Mouse (Mus musculus) ES-Bruce4 (cell line): ENCODE results near the gene Cfap61. TPM values are rescaled to one million over a fixed set of nuclear protein-coding genes. Genes with fewer than 3 reads are reported as not detected.

ENCODE experiments used
- H3K27ac ChIP-seq: 2 replicates; pipeline ENCODE4 v1.5.1; 2012; ENCODE audit warnings: low read length, inconsistent platforms; ENCODE audit not compliant: insufficient read depth
- H3K27me3 ChIP-seq: 2 replicates; pipeline ENCODE4 v1.6.1; 2012; ENCODE audit warnings: mild to moderate bottlenecking, low read length, inconsistent platforms; ENCODE audit not compliant: control insufficient read depth, poor library complexity, insufficient read depth, severe bottlenecking
- H3K36me3 ChIP-seq: 2 replicates; pipeline ENCODE4 v1.6.1; 2012; ENCODE audit warnings: inconsistent platforms, mild to moderate bottlenecking, low read length, moderate library complexity; ENCODE audit not compliant: control insufficient read depth, poor library complexity, insufficient read depth, severe bottlenecking
- H3K4me1 ChIP-seq: one replicate; pipeline ENCODE4 v1.8.1; 2011; ENCODE audit warnings: low read length; ENCODE audit not compliant: control insufficient read depth, insufficient read depth
- H3K4me3 ChIP-seq: 2 replicates; pipeline ENCODE4 v1.5.1; 2011; ENCODE audit warnings: low read depth, mild to moderate bottlenecking, low read length
- H3K9ac ChIP-seq: 2 replicates; pipeline ENCODE4 v1.6.1; 2012; ENCODE audit warnings: low read depth, mild to moderate bottlenecking, inconsistent platforms; ENCODE audit not compliant: poor library complexity, severe bottlenecking
- H3K9me3 ChIP-seq: replicated peaks from 2 replicates; pipeline ENCODE4 v1.6.1; 2012; ENCODE audit warnings: mild to moderate bottlenecking, low read length, inconsistent platforms; ENCODE audit not compliant: control insufficient read depth, poor library complexity, insufficient read depth, severe bottlenecking
- CTCF ChIP-seq: IDR thresholded peaks from one replicate; pipeline ENCODE4 v1.8.1; 2011; ENCODE audit warnings: low read depth, low read length
- EP300 ChIP-seq: IDR thresholded peaks from 2 replicates; pipeline ENCODE4 v1.6.1; 2011; ENCODE audit warnings: low read depth, low read length; ENCODE audit not compliant: insufficient read depth
- POLR2A ChIP-seq: IDR thresholded peaks from one replicate; pipeline ENCODE4 v1.8.1; 2011; ENCODE audit warnings: low read length; ENCODE audit not compliant: insufficient read depth
- polyA plus RNA-seq: library from polyadenylated mRNA; stranded (reverse); fragments of >200 nt; gene quantifications from 2 replicates; pipeline ENCODE4 v1.2.4, GENCODE M21; 2011; ENCODE audit warnings: low read depth; ENCODE audit not compliant: missing spikeins, insufficient read depth, insufficient read length

The Cfap61 gene
- polyA plus RNA-seq, 1 experiment = 2.4 TPM

DNA sequence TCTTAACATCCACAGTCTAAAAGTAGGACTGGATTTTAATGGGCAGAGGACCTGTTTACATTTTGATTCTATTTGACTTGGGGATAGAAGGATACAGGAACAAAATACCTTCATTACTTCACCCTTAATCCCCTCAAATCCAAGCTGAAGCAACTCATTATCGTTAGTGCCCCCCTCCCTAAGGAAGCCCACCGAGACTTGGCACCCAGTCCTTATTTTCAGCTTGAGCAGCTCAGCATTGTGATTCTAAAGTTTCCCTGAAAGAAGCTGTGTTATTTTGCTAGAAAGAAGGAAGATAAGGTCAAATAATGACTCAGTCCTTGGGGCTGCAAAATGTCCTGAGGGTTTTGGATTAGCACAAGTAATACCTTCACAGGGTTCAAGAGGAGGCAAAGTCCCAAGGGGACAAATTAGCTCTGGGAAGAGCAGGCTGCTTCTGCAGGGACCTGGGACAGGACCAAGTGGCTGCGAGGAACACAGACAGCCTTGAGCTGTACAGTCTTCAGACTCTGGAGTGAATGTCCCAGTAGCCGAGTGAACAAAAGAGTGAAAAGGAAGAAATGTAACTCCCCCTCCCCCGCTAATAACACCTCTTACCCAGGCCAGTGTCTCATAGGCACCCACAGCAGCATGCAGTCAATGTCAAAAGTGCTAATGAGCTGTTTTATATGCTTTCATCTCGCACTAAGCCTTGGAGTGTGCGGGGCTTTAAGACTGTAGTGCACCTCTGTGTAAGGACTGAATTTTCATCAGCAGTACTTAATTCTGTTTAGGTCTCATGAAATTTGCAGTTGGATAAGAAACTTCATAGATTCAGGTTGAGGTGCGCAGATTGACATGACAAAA, 81.0 kb downstream of the Cfap61 start:
- no peak for TF ChIP-seq EP300
- TF ChIP-seq POLR2A = no peak
- no peak for TF ChIP-seq CTCF
- no peaks in the 10 kb centered on the region for H3K27me3 ChIP-seq
- no peak overlapping the region for H3K27ac ChIP-seq
- no peaks in the 10 kb centered on the region for H3K4me1 ChIP-seq
- H3K36me3 ChIP-seq = no peaks in the 10 kb centered on the region
- no peak overlapping the region for H3K9ac ChIP-seq
- H3K9me3 ChIP-seq = no peaks in the 10 kb centered on the region
- no peak overlapping the region for H3K4me3 ChIP-seq

DNA sequence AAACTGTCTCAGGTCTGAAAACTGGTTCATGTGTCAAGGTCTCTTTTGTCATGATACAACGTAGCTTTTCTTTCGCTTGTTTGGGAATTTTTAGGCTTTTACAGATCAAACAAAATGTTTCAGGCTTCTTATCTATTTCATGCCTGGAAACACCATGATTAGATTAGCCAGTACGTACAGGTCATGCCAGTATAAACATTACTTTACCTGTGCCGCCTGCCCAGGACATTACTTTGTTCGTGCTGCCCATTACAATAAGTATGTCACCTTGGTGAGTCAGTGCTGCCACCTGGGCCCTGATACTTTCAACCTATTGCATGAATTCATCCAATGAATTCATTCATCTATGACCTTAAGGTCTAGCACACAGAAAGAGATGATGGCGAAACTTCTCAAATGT, 88.3 kb downstream of the Cfap61 start:
- no peak overlapping the region for H3K9ac ChIP-seq

DNA sequence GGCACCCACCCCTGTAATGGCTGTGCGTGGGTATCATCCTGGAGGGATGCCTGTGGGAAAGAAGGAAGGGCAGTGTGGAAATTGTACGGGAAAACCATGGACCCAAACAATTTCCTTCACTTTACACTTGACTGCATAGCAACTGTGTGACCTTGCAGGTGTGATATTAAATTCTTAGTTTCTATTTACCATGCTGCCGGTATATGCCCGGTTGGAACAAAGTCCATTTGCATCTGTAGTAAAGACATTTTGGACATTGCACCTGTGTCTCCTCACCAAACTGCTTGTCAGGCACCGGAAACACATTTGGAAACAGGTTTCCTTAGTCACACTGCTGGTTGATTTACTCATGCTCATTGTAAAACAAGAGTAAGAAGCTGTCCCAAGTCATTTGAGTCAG, 109.1 kb downstream of the Cfap61 start:
- Histone ChIP-seq H3K27me3 (no peaks in the 10 kb centered on the region), H3K4me3 (no peak overlapping the region), H3K9me3 (no peaks in the 10 kb centered on the region), H3K4me1 (no peaks in the 10 kb centered on the region), H3K9ac (no peak overlapping the region), H3K36me3 (no peaks in the 10 kb centered on the region), H3K27ac (no peak overlapping the region)
- TF ChIP-seq CTCF = no peak
- no peak for TF ChIP-seq POLR2A
- no peak for TF ChIP-seq EP300

More for the DNA sequence above, 88.3 kb downstream of the Cfap61 start:
- Histone ChIP-seq H3K27me3 (no peaks in the 10 kb centered on the region), H3K9me3 (no peaks in the 10 kb centered on the region), H3K36me3 (no peaks in the 10 kb centered on the region), H3K4me1 (no peaks in the 10 kb centered on the region), H3K4me3 (no peak overlapping the region), H3K27ac (no peak overlapping the region)
- TF ChIP-seq CTCF (no peak), EP300 (no peak), POLR2A (no peak)

DNA sequence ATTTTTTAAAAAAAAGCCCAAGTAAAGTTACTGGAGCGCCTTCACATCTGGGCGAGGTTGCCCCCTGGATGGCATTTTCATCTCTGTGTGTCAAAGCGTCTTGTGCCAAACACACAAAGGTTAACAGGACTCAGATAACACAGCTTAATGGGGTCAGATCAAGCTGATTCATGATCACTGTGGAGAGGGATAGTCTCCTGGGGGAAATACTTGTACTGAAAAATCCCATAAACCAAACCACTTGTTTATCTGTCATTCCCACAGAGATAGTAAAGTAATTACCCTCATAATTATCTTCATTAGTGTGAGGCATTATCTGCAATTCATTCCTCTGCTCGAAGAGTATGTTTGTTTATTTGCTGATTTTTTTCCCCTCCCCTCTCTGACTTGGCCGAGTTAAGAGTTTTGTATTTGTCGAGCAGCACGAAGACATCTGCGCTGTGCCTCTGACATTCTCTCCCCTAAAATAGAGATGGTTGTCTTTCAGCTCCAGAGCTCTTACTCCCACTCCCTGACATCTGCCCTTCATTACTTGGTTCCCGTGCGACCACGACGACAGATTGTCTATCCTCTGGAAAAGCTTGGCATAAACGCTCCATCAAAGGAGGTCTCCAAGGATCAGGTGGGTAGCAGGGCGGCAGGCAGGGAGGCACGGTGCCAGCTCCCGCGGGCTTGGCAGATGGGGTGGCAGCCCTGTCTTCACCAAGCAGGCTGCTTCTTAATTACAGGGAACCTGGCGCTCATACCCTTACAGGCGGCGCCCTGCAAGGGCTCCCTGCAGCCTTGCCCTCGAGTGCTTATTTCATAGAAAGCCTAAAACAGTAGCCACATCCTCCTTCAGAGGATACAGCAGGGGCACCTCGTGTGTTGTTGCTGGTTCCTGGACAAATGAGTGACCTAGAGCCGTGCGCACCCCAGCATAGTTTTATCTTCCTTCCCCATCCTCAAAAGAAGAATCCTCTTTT, 110.6 kb downstream of the Cfap61 start:
- H3K27me3 ChIP-seq = no peaks in the 10 kb centered on the region
- H3K9ac ChIP-seq = no peak overlapping the region
- peak overlapping the region; percentile 26 for H3K4me3 ChIP-seq
- H3K36me3 ChIP-seq = no peaks in the 10 kb centered on the region
- H3K9me3 ChIP-seq = no peaks in the 10 kb centered on the region
- H3K27ac ChIP-seq = no peak overlapping the region
- TF ChIP-seq POLR2A (no peak), CTCF (no peak), EP300 (no peak)
- no peaks in the 10 kb centered on the region for H3K4me1 ChIP-seq

DNA sequence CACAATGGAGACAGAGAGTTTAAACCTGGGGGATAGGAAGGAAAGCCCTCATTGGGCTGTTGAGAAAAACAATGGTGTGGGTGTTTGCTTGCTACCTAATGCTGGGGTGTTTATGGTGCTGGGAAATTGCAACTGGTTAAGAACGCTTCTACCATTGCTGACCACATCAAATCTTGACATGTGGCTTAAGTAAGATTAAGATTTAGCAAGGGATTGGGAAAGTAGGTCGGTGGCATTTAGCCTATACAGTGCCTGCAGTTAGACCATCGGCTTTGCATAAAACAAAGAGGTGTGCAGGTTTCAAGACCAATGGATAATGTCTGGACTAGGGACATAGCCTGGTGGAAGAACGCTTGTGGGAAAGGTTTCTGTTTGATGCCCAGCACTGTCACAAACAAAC, 113.1 kb downstream of the Cfap61 start:
- H3K4me3 ChIP-seq = no peak overlapping the region
- no peaks in the 10 kb centered on the region for H3K27me3 ChIP-seq
- H3K4me1 ChIP-seq = no peaks in the 10 kb centered on the region
- no peak for TF ChIP-seq CTCF
- no peak for TF ChIP-seq EP300
- TF ChIP-seq POLR2A = no peak
- no peak overlapping the region for H3K9ac ChIP-seq
- no peaks in the 10 kb centered on the region for H3K9me3 ChIP-seq
- H3K36me3 ChIP-seq = no peaks in the 10 kb centered on the region
- H3K27ac ChIP-seq = no peak overlapping the region

DNA sequence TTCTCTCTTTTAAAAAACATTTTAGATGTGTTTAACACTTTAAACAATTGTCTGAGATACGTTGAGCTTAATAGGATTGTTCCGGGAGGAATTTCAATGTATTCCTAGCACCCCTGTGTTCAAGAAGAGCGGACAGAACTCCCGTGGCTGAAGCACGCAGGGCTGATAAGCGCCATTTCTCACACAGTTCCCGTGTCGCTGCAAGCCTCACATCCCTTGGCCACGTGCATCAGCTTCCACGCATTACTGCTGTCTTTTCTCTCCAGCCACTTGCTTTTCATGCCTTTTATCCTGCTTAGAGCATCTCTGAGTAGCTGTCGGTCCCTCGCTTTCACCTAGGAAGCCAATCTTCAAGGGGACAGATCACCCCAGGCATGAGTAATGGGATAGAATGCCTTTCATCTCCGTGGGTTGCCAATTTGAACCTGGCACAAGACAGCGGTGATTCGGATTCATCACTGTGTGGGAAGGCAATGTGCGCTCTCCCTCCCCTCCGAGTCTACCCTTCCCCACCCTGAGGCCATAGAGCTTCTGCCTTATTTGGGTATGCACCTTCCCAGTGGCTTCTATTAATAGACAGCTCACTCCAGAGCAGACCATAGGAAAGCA, 113.7 kb downstream of the Cfap61 start:
- Histone ChIP-seq H3K4me1 (no peaks in the 10 kb centered on the region), H3K4me3 (no peak overlapping the region)
- TF ChIP-seq CTCF (no peak), EP300 (no peak), POLR2A (no peak)

More for the DNA sequence above, 113.7 kb downstream of the Cfap61 start:
- Histone ChIP-seq H3K9me3 (no peaks in the 10 kb centered on the region), H3K9ac (no peak overlapping the region), H3K27me3 (no peaks in the 10 kb centered on the region), H3K27ac (no peak overlapping the region), H3K36me3 (no peaks in the 10 kb centered on the region)
